Mouse (Mus musculus): ENCODE results near the gene Best2. TPM values are rescaled to one million over a fixed set of nuclear protein-coding genes. Genes with fewer than 3 reads are reported as not detected.

Gene Best2
- total and polyA plus RNA-seq, 3 experiments: 0.04 to 0.13 TPM; not detected in 1

DNA sequence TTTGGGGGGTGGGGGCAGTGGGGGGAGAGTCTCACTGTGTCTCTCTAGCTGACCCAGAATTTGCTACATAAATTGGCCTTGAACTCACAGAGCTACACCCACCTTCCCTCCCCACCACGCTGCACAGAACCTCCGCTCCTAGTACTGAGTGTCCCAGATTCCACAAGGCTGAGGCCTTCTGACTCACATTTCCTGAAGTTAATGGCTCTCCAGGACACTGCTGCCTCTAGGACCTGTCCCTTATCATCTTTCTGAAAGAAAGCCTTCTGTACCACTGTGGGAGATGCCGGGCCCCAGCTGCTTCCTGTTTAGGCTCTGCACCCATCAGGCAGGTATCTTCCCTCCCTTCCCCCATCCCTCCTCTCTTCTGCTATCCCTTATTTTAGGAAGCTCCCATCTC lies 47.7 kb downstream of the Best2 start:
- DNase-seq (ENCODE audit: low read depth, low spot score): peak; percentile 78
- Histone ChIP-seq H3K4me1 (ENCODE audit: control insufficient read depth in 1 of 2, insufficient read depth in 2 of 2, low read length in 2 of 2) (peaks cover 5 to 32% of the 10 kb centered on the region in 2 experiments), H3K4me3 (ENCODE audit: control insufficient read depth in 1 of 2, insufficient read depth in 1 of 2, low read depth in 2 of 2, low read length in 2 of 2) (peak overlapping the region; percentile 25 to 30), H3K9me3 (replicated peaks; ENCODE audit: insufficient read depth, low read length) (no peaks in the 10 kb centered on the region), H3K36me3 (ENCODE audit: control insufficient read depth in 1 of 2, insufficient read depth in 2 of 2, low read length in 2 of 2) (peaks cover 1 to 24% of the 10 kb centered on the region in 2 experiments), H3K27me3 (ENCODE audit: control insufficient read depth in 1 of 2, insufficient read depth in 2 of 2, low read length in 2 of 2) (no peaks in the 10 kb centered on the region), H3K79me2 (ENCODE audit: control insufficient read depth, insufficient read depth, low read length, poor library complexity) (peaks cover 19% of the 10 kb centered on the region), H3K27ac (ENCODE audit: control insufficient read depth, low read depth, low read length) (peak overlapping the region; percentile 64), H3K9ac (ENCODE audit: control insufficient read depth, low read depth, low read length, poor library complexity, severe bottlenecking) (peak overlapping the region; percentile 47)
- no peak for TF ChIP-seq ZNF384 (IDR thresholded peaks at IDR 0.05; ENCODE audit: low read depth, low read length)
- 0 out of 2 replicates have a peak, but pooled peaks have one; percentile 35 for TF ChIP-seq GATA1 (IDR thresholded peaks at IDR 0.05; ENCODE audit: low read depth, low read length)
- TF ChIP-seq SIN3A (IDR thresholded peaks at IDR 0.05; ENCODE audit: low read length): peak; percentile 89
- peak; percentile 80 for TF ChIP-seq TAL1 (IDR thresholded peaks at IDR 0.05; ENCODE audit: low read length)
- TF ChIP-seq ELF1 (IDR thresholded peaks at IDR 0.05; ENCODE audit: low read depth, low read length): peak; percentile 68
- TF ChIP-seq CHD1 (IDR thresholded peaks at IDR 0.05; ENCODE audit: low read depth, low read length): no peak
- peak; percentile 61 for TF ChIP-seq RCOR1 (IDR thresholded peaks at IDR 0.05; ENCODE audit: low read depth, low read length)
- peak; percentile 67 to 74 for TF ChIP-seq EP300 (IDR thresholded peaks at IDR 0.05; ENCODE audit: low read depth in 1 of 2, low read length in 2 of 2)
- TF ChIP-seq MAFK (IDR thresholded peaks at IDR 0.05; ENCODE audit: borderline replicate concordance, low read depth, low read length): no peak
- TF ChIP-seq HCFC1 (IDR thresholded peaks at IDR 0.05; ENCODE audit: low read depth, low read length): no peak
- no peak for TF ChIP-seq SMC3 (IDR thresholded peaks at IDR 0.05; ENCODE audit: low read depth, low read length)
- peak; percentile 49; the same call in 1 of the 2 replicates for TF ChIP-seq ZMIZ1 (IDR thresholded peaks at IDR 0.05; ENCODE audit: low read depth, low read length)
- no peak for TF ChIP-seq POLR2A (IDR thresholded peaks at IDR 0.05; ENCODE audit: control insufficient read depth in 1 of 2, insufficient read depth in 1 of 2, low read depth in 1 of 2, low read length in 2 of 2, poor library complexity in 1 of 2)
- TF ChIP-seq MYB (IDR thresholded peaks at IDR 0.05; ENCODE audit: low read depth, low read length): no peak; the same call in 1 of the 2 replicates
- no peak for TF ChIP-seq RAD21 (IDR thresholded peaks at IDR 0.05; ENCODE audit: low read depth, low read length)
- TF ChIP-seq ZKSCAN1 (IDR thresholded peaks at IDR 0.05; ENCODE audit: low read depth, low read length): no peak
- TF ChIP-seq UBTF (IDR thresholded peaks at IDR 0.05; ENCODE audit: borderline replicate concordance, insufficient read depth, low read depth, low read length): no peak
- 0 out of 2 replicates have a peak, but pooled peaks have one; percentile 21 for TF ChIP-seq MYC (IDR thresholded peaks at IDR 0.05; ENCODE audit: low read depth, low read length)
- TF ChIP-seq POLR2AphosphoS2 (IDR thresholded peaks at IDR 0.05; ENCODE audit: low read length): no peak
- TF ChIP-seq BHLHE40 (IDR thresholded peaks at IDR 0.05; ENCODE audit: borderline replicate concordance, low read depth, low read length): no peak
- peak; percentile 28; the same call in 1 of the 2 replicates for TF ChIP-seq MAX (IDR thresholded peaks at IDR 0.05; ENCODE audit: low read length)
- TF ChIP-seq USF1 (IDR thresholded peaks at IDR 0.05; ENCODE audit: low read depth, low read length): no peak
- no peak for TF ChIP-seq GABPA (IDR thresholded peaks at IDR 0.05; ENCODE audit: low read depth, low read length)
- TF ChIP-seq NELFE (IDR thresholded peaks at IDR 0.05; ENCODE audit: low read depth, low read length): no peak
- TF ChIP-seq MAZ (IDR thresholded peaks at IDR 0.05; ENCODE audit: low read depth, low read length): peak; percentile 46; the same call in 1 of the 2 replicates
- no peak for TF ChIP-seq TBP (IDR thresholded peaks at IDR 0.05; ENCODE audit: low read depth, low read length)
- TF ChIP-seq CHD2 (IDR thresholded peaks at IDR 0.05; ENCODE audit: low read length): peak; percentile 42; the same call in 1 of the 2 replicates
- TF ChIP-seq USF2 (IDR thresholded peaks at IDR 0.05; ENCODE audit: borderline replicate concordance in 1 of 2, insufficient read depth in 1 of 2, low read depth in 1 of 2, low read length in 2 of 2): no peak
- TF ChIP-seq KAT2A (conservative IDR thresholded peaks at IDR 0.05; ENCODE audit: low read depth, low read length): no peak
- peak; percentile 96 for TF ChIP-seq ETS1 (IDR thresholded peaks at IDR 0.05; ENCODE audit: low read depth, low read length)
- TF ChIP-seq MEF2A (IDR thresholded peaks at IDR 0.05; ENCODE audit: extremely low read depth, insufficient replicate concordance, low read depth, low read length, poor library complexity, severe bottlenecking): no peak
- TF ChIP-seq TCF12 (IDR thresholded peaks at IDR 0.05; ENCODE audit: low read depth, low read length): peak; percentile 83
- TF ChIP-seq JUND (IDR thresholded peaks at IDR 0.05; ENCODE audit: low read depth, low read length): no peak
- TF ChIP-seq MXI1 (IDR thresholded peaks at IDR 0.05; ENCODE audit: low read depth, low read length): peak; percentile 61
- TF ChIP-seq ZC3H11A (IDR thresholded peaks at IDR 0.05; ENCODE audit: low read depth, low read length): no peak; the same call in 1 of the 2 replicates
- no peak for TF ChIP-seq CTCF (IDR thresholded peaks at IDR 0.05 in 2 of 3, conservative IDR thresholded peaks at IDR 0.05 in 1 of 3; ENCODE audit: control insufficient read depth in 1 of 3, insufficient read depth in 1 of 3, low read depth in 2 of 3, low read length in 3 of 3, poor library complexity in 1 of 3, severe bottlenecking in 1 of 3)
- TF ChIP-seq E2F4 (IDR thresholded peaks at IDR 0.05; ENCODE audit: borderline replicate concordance, low read depth, low read length): no peak
- TF ChIP-seq POLR2AphosphoS5 (IDR thresholded peaks at IDR 0.05; ENCODE audit: borderline replicate concordance, low read depth, low read length): no peak

All from MEL (cell line).